Mouse (Mus musculus) G1E (cell line): Measurements from ENCODE around the gene Tbc1d8.

ENCODE experiments used
- CTCF ChIP-seq: IDR thresholded peaks from 2 replicates; pipeline ENCODE4 v1.5.1; 2012; ENCODE audit warnings: low read depth, low read length, inconsistent platforms, mixed read lengths
- GATA1 ChIP-seq: IDR thresholded peaks from 2 replicates; pipeline ENCODE4 v1.6.1; 2012; ENCODE audit warnings: borderline replicate concordance, low read length, inconsistent platforms, mixed read lengths
- POLR2AphosphoS5 ChIP-seq: IDR thresholded peaks from 2 replicates; pipeline ENCODE4 v1.6.1; 2012; ENCODE audit warnings: low read depth, low read length, inconsistent platforms; ENCODE audit not compliant: insufficient replicate concordance
- TAL1 ChIP-seq: conservative IDR thresholded peaks from 2 replicates; pipeline ENCODE4 v1.6.1; 2012; ENCODE audit warnings: low read depth, low read length, inconsistent platforms, mixed read lengths

- TF ChIP-seq CTCF, result no peak
- no peak for TF ChIP-seq GATA1
- TF ChIP-seq POLR2AphosphoS5, result no peak
- TF ChIP-seq TAL1, result no peak
These were observed 3.7 kb upstream of the Tbc1d8 start for GRCm38 (mm10) chr1:39482115-39482815.
